Mouse (Mus musculus): ENCODE data around the gene Inpp4b.

DNA sequence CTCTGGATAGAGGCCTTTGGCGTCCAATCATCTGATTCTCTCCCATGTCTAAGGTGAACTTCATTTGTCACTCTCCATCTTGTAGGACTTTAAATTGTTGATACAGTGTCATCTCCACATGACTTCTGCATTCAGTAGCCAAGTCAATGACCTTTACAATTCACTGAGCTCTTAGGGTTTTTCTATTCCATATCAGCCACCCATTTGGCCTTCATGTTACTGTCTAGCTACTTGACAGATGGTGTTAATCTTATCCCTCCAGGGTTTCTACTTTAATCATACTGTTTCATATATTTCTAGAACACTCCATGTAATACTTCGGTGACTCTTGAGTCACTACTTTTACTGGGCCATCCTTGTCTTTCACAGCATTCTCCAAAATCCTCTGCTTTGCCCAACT lies 528.1 kb downstream of the Inpp4b start:
- TF ChIP-seq EP300 (IDR thresholded peaks at IDR 0.05) = no peak
- TF ChIP-seq CTCF (IDR thresholded peaks at IDR 0.05) = no peak

Measured in lung, postnatal 0 days (tissue).